Mouse (Mus musculus): ENCODE data around the gene D930020B18Rik.

- TF ChIP-seq TAL1 (IDR thresholded peaks at IDR 0.05; ENCODE audit: low read length) (no peak), GATA1 (IDR thresholded peaks at IDR 0.05; ENCODE audit: low read length) (no peak)
Measured at GRCm38 (mm10) chr10:121742336-121742735, 100.9 kb downstream of the D930020B18Rik start.
